Mouse (Mus musculus) stomach, embryonic 15.5 days (tissue): ENCODE data around the gene Foxa2. TPM values are rescaled to one million over a fixed set of nuclear protein-coding genes. Genes with fewer than 3 reads are reported as not detected.

Experiments used
- ATAC-seq: fragments of 200-750 bp; cut with Nextera tagmentation; 2 replicates; pipeline ENCODE4 v1.8.0; 2017; ENCODE audit warnings: low read depth, moderate number of reproducible peaks, moderate TSS enrichment; ENCODE audit not compliant: insufficient read depth, low FRiP score
- H3K27ac ChIP-seq: fragments of 300-500 bp; sonication (generic); 2 replicates; pipeline ENCODE4 v1.5.1; 2015; ENCODE audit warnings: mild to moderate bottlenecking, inconsistent platforms
- H3K27me3 ChIP-seq: fragments of 300-500 bp; sonication (generic); replicated peaks from 2 replicates; pipeline ENCODE4 v1.6.1; 2015; ENCODE audit warnings: inconsistent platforms
- H3K36me3 ChIP-seq: fragments of 300-500 bp; sonication (generic); 2 replicates; pipeline ENCODE4 v1.6.1; 2015; ENCODE audit warnings: inconsistent platforms
- H3K4me1 ChIP-seq: fragments of 300-500 bp; sonication (generic); 2 replicates; pipeline ENCODE4 v1.6.1; 2015; ENCODE audit warnings: inconsistent platforms
- H3K4me2 ChIP-seq: fragments of 300-500 bp; sonication (generic); 2 replicates; pipeline ENCODE4 v1.6.1; 2015; ENCODE audit warnings: mild to moderate bottlenecking, inconsistent platforms
- H3K4me3 ChIP-seq: fragments of 300-500 bp; sonication (generic); replicated peaks from 2 replicates; pipeline ENCODE4 v1.5.1; 2015; ENCODE audit warnings: inconsistent platforms
- H3K9ac ChIP-seq: fragments of 300-500 bp; sonication (generic); 2 replicates; pipeline ENCODE4 v1.6.1; 2015; ENCODE audit warnings: inconsistent platforms
- H3K9me3 ChIP-seq: fragments of 300-500 bp; sonication (generic); 2 replicates; pipeline ENCODE4 v1.6.1; 2016; ENCODE audit warnings: inconsistent platforms
- WGBS: fragments of 180-500 bp; shearing (Covaris S2); methylation state at CpG from one replicate; pipeline ENCODE4 v1.1.7; 2015; 5-methylcytosine and 5-hydroxymethylcytosine counted together
- polyA plus RNA-seq: library from polyadenylated mRNA; unstranded; fragments of >200 nt; fragmentation: Nextera tagmentation; extraction: Ambion mirVana; gene quantifications from 2 replicates; pipeline ENCODE4 v1.2.1, GENCODE M21; 2015

Gene Foxa2
- polyA plus RNA-seq, 1 experiment from 2014 or later, result 13.0 TPM

- H3K27ac ChIP-seq, result no peak overlapping the region
- H3K27me3 ChIP-seq, result peaks cover 58% of the 10 kb centered on the region
- H3K36me3 ChIP-seq, result no peaks in the 10 kb centered on the region
- peak overlapping the region; percentile 39 for H3K4me2 ChIP-seq
- 7% methylated on average over 4 of the region's 4 CpGs for WGBS
- no peaks in the 10 kb centered on the region for H3K9me3 ChIP-seq
- no peak overlapping the region for H3K9ac ChIP-seq
- no peaks in the 10 kb centered on the region for H3K4me1 ChIP-seq
- ATAC-seq, result no peak
- H3K4me3 ChIP-seq, result 0 out of 2 replicates have a peak overlapping the region, but pooled peaks have one; percentile 1
Measured at GRCm38 (mm10) chr2:148036611-148037160, 10.1 kb downstream of the Foxa2 start.

GRCm38 (mm10) chr2:148030991-148031675 is 15.6 kb downstream of the Foxa2 start:
- H3K27ac ChIP-seq, result no peak overlapping the region
- no peaks in the 10 kb centered on the region for H3K9me3 ChIP-seq
- ATAC-seq, result no peak
- H3K4me3 ChIP-seq, result no peak overlapping the region
- peaks cover 52% of the 10 kb centered on the region for H3K27me3 ChIP-seq
- peak overlapping the region; percentile 30; the same call in 1 of the 2 replicates for H3K4me2 ChIP-seq
- WGBS, result 13% methylated on average over 6 of the region's 6 CpGs
- H3K36me3 ChIP-seq, result no peaks in the 10 kb centered on the region
- no peaks in the 10 kb centered on the region for H3K4me1 ChIP-seq
- H3K9ac ChIP-seq, result no peak overlapping the region

GRCm38 (mm10) chr2:148030613-148030935 is 16.2 kb downstream of the Foxa2 start:
- H3K4me3 ChIP-seq, result 0 out of 2 replicates have a peak overlapping the region, but pooled peaks have one; percentile 19
- no peaks in the 10 kb centered on the region for H3K36me3 ChIP-seq
- H3K4me2 ChIP-seq, result peak overlapping the region; percentile 30
- no peaks in the 10 kb centered on the region for H3K9me3 ChIP-seq
- peaks cover 52% of the 10 kb centered on the region for H3K27me3 ChIP-seq
- H3K27ac ChIP-seq, result peak overlapping the region; percentile 26; the same call in 1 of the 2 replicates
- no peak for ATAC-seq
- H3K4me1 ChIP-seq, result no peaks in the 10 kb centered on the region
- 7% methylated on average over 11 of the region's 11 CpGs for WGBS
- H3K9ac ChIP-seq, result no peak overlapping the region

GRCm38 (mm10) chr2:148029751-148030612 is 16.8 kb downstream of the Foxa2 start:
- ATAC-seq, result peak; percentile 40; the same call in 1 of the 2 replicates
- H3K4me2 ChIP-seq, result peak overlapping the region; percentile 30
- H3K4me3 ChIP-seq, result 0 out of 2 replicates have a peak overlapping the region, but pooled peaks have one; percentile 19
- no peaks in the 10 kb centered on the region for H3K36me3 ChIP-seq
- no peak overlapping the region for H3K9ac ChIP-seq
- H3K9me3 ChIP-seq, result no peaks in the 10 kb centered on the region
- no peaks in the 10 kb centered on the region for H3K4me1 ChIP-seq
- H3K27me3 ChIP-seq, result peaks cover 47% of the 10 kb centered on the region
- 8% methylated on average over 21 of the region's 21 CpGs for WGBS
- H3K27ac ChIP-seq, result peak overlapping the region; percentile 26; the same call in 1 of the 2 replicates

- H3K27ac ChIP-seq, result no peak overlapping the region
- 33% methylated on average over 9 of the region's 9 CpGs for WGBS
Measured at GRCm38 (mm10) chr2:148029050-148029608, 17.6 kb downstream of the Foxa2 start.

GRCm38 (mm10) chr2:148026366-148026765 is 20.4 kb downstream of the Foxa2 start:
- Histone ChIP-seq H3K4me2 (no peak overlapping the region), H3K9ac (no peak overlapping the region), H3K9me3 (no peaks in the 10 kb centered on the region), H3K36me3 (no peaks in the 10 kb centered on the region), H3K27me3 (peaks cover 25% of the 10 kb centered on the region), H3K4me1 (peaks cover 7% of the 10 kb centered on the region; the same call in 1 of the 2 replicates), H3K27ac (no peak overlapping the region), H3K4me3 (no peak overlapping the region)
- no peak for ATAC-seq
- WGBS, result 62% methylated on average over 1 of the region's 1 CpGs

More at GRCm38 (mm10) chr2:148029050-148029608, 17.6 kb downstream of the Foxa2 start:
- ATAC-seq, result no peak
- Histone ChIP-seq H3K4me1 (no peaks in the 10 kb centered on the region), H3K4me2 (no peak overlapping the region), H3K4me3 (no peak overlapping the region), H3K27me3 (peaks cover 39% of the 10 kb centered on the region), H3K9ac (no peak overlapping the region), H3K36me3 (no peaks in the 10 kb centered on the region), H3K9me3 (no peaks in the 10 kb centered on the region)

GRCm38 (mm10) chr2:148025481-148025880 is 21.3 kb downstream of the Foxa2 start:
- H3K27me3 ChIP-seq, result peaks cover 19% of the 10 kb centered on the region
- no peak overlapping the region for H3K4me3 ChIP-seq
- no peaks in the 10 kb centered on the region for H3K9me3 ChIP-seq
- WGBS, result 26% methylated on average over 2 of the region's 2 CpGs
- H3K4me2 ChIP-seq, result no peak overlapping the region
- H3K27ac ChIP-seq, result no peak overlapping the region
- H3K4me1 ChIP-seq, result peaks cover 7% of the 10 kb centered on the region; the same call in 1 of the 2 replicates
- no peaks in the 10 kb centered on the region for H3K36me3 ChIP-seq
- no peak for ATAC-seq
- no peak overlapping the region for H3K9ac ChIP-seq

GRCm38 (mm10) chr2:148024268-148024935 is 22.4 kb downstream of the Foxa2 start:
- no peak overlapping the region for H3K9ac ChIP-seq
- no peak for ATAC-seq
- 50% methylated on average over 9 of the region's 9 CpGs for WGBS
- H3K27me3 ChIP-seq, result peaks cover 8% of the 10 kb centered on the region
- H3K4me3 ChIP-seq, result no peak overlapping the region
- H3K36me3 ChIP-seq, result no peaks in the 10 kb centered on the region
- H3K4me1 ChIP-seq, result peaks cover 7% of the 10 kb centered on the region; the same call in 1 of the 2 replicates
- no peak overlapping the region for H3K4me2 ChIP-seq
- 0 out of 2 replicates have a peak overlapping the region, but pooled peaks have one; percentile 2 for H3K27ac ChIP-seq
- no peaks in the 10 kb centered on the region for H3K9me3 ChIP-seq

DNA sequence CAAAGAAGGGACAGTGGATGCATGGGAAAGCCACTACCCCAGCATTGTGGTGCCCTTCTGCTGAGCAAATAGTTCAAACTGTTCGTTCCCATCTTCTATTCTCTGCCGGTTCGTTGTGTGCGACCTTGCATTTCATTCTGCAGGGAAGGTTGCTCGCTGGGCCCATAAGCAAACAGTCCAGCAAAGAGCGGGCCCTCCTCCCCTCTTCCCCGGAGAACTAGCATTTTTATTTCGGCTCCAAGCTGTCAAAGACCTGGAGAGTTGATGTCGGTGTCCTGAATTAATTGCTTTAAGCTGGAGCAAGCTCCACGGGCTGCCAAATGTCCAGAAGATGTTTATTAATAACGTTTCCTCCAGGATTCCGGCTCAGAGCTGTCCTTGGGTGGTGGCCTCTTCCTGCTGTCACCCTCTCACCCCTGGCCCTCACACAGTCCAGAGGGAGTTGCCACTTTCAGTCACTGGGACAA is 23.4 kb downstream of the Foxa2 start:
- Histone ChIP-seq H3K9ac (no peak overlapping the region), H3K4me2 (peak overlapping the region; percentile 29), H3K9me3 (no peaks in the 10 kb centered on the region), H3K27ac (no peak overlapping the region), H3K4me3 (no peak overlapping the region; the same call in 1 of the 2 replicates), H3K4me1 (peaks cover 7% of the 10 kb centered on the region; the same call in 1 of the 2 replicates), H3K36me3 (no peaks in the 10 kb centered on the region), H3K27me3 (peaks cover 2% of the 10 kb centered on the region)
- ATAC-seq, result no peak; the same call in 1 of the 2 replicates
- WGBS, result 6% methylated on average over 12 of the region's 12 CpGs

DNA sequence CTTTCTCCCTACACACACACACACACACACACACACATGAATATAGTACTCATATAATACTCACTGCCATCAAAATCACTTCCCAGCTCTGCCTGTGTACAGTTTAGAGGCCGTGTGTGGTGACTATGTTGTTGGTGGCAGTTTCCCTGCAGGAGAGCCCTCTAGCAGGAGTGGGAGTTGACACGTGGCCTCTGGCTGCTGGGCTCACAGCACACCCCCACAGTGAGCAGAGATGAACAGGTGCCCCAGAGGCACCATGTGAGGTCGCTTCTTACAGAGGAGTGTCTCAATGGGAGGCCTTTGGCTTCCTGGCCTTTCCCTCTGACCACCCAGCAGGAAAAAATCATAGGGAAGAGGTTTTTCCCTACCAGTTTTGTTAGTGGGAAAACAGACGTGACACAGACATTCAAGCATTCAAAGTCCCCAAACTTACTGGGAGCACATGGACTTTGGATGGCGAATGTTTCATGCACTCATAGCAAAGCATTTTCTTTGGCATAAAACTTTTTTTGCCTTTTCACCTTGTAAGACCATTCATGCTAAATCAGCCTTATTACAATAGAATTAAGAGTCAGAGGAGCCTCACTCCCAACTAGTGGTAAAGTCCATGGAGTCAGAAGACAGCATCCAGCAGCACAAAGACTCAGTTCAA is 24.7 kb downstream of the Foxa2 start:
- no peaks in the 10 kb centered on the region for H3K36me3 ChIP-seq
- H3K27me3 ChIP-seq, result no peaks in the 10 kb centered on the region
- 34% methylated on average over 5 of the region's 5 CpGs for WGBS
- H3K4me2 ChIP-seq, result no peak overlapping the region
- H3K9ac ChIP-seq, result no peak overlapping the region
- no peaks in the 10 kb centered on the region for H3K9me3 ChIP-seq
- no peak overlapping the region for H3K4me3 ChIP-seq
- no peak for ATAC-seq
- peaks cover 7% of the 10 kb centered on the region; the same call in 1 of the 2 replicates for H3K4me1 ChIP-seq
- H3K27ac ChIP-seq, result no peak overlapping the region
